Mouse (Mus musculus) small intestine, adult 2 months (tissue): ENCODE measurements at regions not wholly inside any gene's neighbourhood (a gene's known extent, or its start where the extent isn't known, plus 50 kb on each side); places are given as distances from the start of the nearest gene placed in this dataset.

Experiments used
- H3K27ac ChIP-seq: fragments of 200-500 bp; 2 replicates; pipeline ENCODE4 v1.5.1; 2012; ENCODE audit warnings: low read depth, low read length, control low read depth, inconsistent platforms; ENCODE audit not compliant: insufficient read depth
- H3K27me3 ChIP-seq: fragments of 200-500 bp; 2 replicates; pipeline ENCODE4 v1.6.1; 2012; ENCODE audit warnings: mild to moderate bottlenecking, moderate library complexity, low read length, inconsistent platforms; ENCODE audit not compliant: control insufficient read depth, insufficient read depth
- H3K36me3 ChIP-seq: fragments of 200-500 bp; 2 replicates; pipeline ENCODE4 v1.6.1; 2012; ENCODE audit warnings: mild to moderate bottlenecking, low read length, control low read depth, inconsistent platforms; ENCODE audit not compliant: control insufficient read depth, insufficient read depth
- H3K4me1 ChIP-seq: fragments of 200-500 bp; 2 replicates; pipeline ENCODE4 v1.6.1; 2012; ENCODE audit warnings: low read length, inconsistent platforms, mixed read lengths; ENCODE audit not compliant: control insufficient read depth, insufficient read depth, insufficient read length
- H3K4me3 ChIP-seq: fragments of 200-500 bp; 2 replicates; pipeline ENCODE4 v1.5.1; 2012; ENCODE audit warnings: low read depth, mild to moderate bottlenecking, control low read depth, inconsistent platforms, low read length, moderate library complexity
- CTCF ChIP-seq: fragments of 200-500 bp; IDR thresholded peaks from 2 replicates; pipeline ENCODE4 v1.5.1; 2012; ENCODE audit warnings: low read depth, mild to moderate bottlenecking, control low read depth, inconsistent platforms, low read length, moderate library complexity, mixed read lengths; ENCODE audit not compliant: insufficient replicate concordance, insufficient read length; ENCODE audit errors: extremely low read depth
- POLR2A ChIP-seq: fragments of 200-500 bp; IDR thresholded peaks from 2 replicates; pipeline ENCODE4 v1.6.1; 2012; ENCODE audit warnings: low read depth, mild to moderate bottlenecking, control low read depth, inconsistent platforms, low read length, moderate library complexity
- WGBS: fragments of 180-500 bp; shearing (Covaris S2); methylation state at CpG from one replicate; pipeline ENCODE4 v1.1.7; 2018; 5-methylcytosine and 5-hydroxymethylcytosine counted together

DNA sequence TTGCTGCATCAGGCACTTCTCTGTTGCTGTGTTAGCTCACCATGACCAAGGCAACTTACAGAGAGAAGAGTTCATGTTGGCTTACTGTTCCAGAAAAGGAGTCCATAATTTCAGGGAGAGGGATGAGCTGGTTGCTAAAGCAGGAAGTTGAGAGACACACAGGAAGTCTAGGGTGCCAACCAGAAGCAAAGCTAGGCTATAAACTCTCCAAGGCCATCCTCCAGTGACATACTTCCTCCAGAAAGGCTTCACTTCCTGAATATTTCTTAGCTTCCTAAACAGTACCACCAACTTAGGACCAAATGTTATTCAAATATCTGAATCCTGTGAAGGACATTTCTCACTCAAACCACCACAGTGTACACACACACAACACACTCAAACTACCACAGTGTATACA is 2010.6 kb downstream of the A830018L16Rik start:
- no peaks in the 10 kb centered on the region for H3K27me3 ChIP-seq
- no peak for TF ChIP-seq POLR2A
- TF ChIP-seq CTCF, result no peak
- H3K4me3 ChIP-seq, result no peak overlapping the region
- H3K27ac ChIP-seq, result no peak overlapping the region
- H3K36me3 ChIP-seq, result no peaks in the 10 kb centered on the region
- peaks cover 4% of the 10 kb centered on the region for H3K4me1 ChIP-seq

- H3K27me3 ChIP-seq, result no peaks in the 10 kb centered on the region
- H3K4me1 ChIP-seq, result peaks cover 4% of the 10 kb centered on the region
- H3K36me3 ChIP-seq, result no peaks in the 10 kb centered on the region
- 23% methylated on average over 9 of the region's 9 CpGs for WGBS
- no peak for TF ChIP-seq POLR2A
- TF ChIP-seq CTCF, result no peak
- no peak overlapping the region for H3K27ac ChIP-seq
- H3K4me3 ChIP-seq, result peak overlapping the region; percentile 43; the same call in 1 of the 2 replicates
Observed at GRCm38 (mm10) chr1:13425601-13426327, 2011.9 kb downstream of the A830018L16Rik start.

DNA sequence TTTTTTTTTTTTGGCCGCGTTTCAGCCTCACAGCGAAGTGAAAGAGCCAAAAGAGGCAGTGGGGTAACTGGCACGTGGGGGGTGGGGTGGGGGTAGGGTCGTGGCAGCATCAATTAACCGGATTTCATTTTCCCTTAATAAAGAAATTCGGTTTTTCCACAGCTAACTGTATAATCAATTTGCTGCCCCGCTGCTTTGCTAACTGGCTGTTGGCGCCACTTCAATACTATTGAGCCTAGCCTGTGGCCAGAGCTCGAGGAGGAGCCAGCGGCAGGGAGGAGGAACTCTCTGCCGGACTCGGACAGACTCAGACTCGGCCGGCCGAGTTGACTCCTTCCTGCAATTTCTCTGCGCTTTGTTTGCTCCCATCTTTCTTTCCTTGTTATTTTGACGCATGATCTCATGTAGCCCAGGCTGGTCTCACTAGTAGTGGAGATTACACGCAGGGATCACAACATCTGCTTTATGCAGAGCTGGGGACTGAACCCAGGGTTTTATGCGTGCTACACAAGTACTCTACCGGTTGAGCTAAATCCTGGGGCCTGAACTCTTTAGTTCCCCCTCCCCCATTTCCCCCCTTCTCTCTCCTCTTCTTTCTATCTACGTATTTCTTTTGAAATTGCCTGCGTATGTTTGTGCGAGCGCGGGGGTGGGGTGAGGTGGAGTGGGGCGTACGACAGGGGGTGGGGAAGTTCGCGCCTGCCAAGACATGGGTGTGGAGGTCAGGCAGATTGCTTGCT is 2012.6 kb downstream of the A830018L16Rik start:
- H3K4me3 ChIP-seq, result peak overlapping the region; percentile 43
- 3% methylated on average over 30 of the region's 30 CpGs for WGBS
- no peak for TF ChIP-seq CTCF
- TF ChIP-seq POLR2A, result no peak

DNA sequence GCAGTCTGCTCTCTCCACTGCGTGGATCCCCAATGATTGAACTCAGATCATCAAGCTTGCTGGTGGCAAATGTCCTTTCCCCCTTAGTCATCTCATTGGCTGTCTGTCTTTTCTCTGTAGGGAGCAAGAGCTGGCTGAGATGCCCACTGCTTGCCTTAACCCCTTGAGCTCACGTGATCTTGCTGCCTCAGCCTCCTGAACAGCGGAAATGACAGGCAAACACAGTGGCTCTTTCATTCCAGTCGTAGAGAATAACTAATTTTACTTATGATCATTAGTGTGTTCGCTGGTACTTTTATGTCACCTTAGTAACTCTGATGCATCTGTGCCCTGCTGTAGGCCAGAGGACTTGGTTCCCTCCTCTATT is 2013.1 kb downstream of the A830018L16Rik start:
- Histone ChIP-seq H3K4me3 (peak overlapping the region; percentile 43), H3K36me3 (no peaks in the 10 kb centered on the region), H3K27me3 (no peaks in the 10 kb centered on the region), H3K27ac (no peak overlapping the region), H3K4me1 (peaks cover 4% of the 10 kb centered on the region)
- 61% methylated on average over 5 of the region's 5 CpGs for WGBS
- TF ChIP-seq POLR2A, result no peak
- no peak for TF ChIP-seq CTCF

More for the DNA sequence above, 2012.6 kb downstream of the A830018L16Rik start:
- no peaks in the 10 kb centered on the region for H3K36me3 ChIP-seq
- H3K27ac ChIP-seq, result no peak overlapping the region
- no peaks in the 10 kb centered on the region for H3K27me3 ChIP-seq
- peaks cover 4% of the 10 kb centered on the region for H3K4me1 ChIP-seq

- TF ChIP-seq CTCF (no peak), POLR2A (no peak)
- WGBS, result 80% methylated on average over 11 of the region's 11 CpGs
- Histone ChIP-seq H3K27ac (no peak overlapping the region), H3K4me3 (no peak overlapping the region), H3K36me3 (no peaks in the 10 kb centered on the region), H3K4me1 (peaks cover 4% of the 10 kb centered on the region), H3K27me3 (no peaks in the 10 kb centered on the region)
Observed at GRCm38 (mm10) chr1:13427501-13428207, 2013.7 kb downstream of the A830018L16Rik start.

GRCm38 (mm10) chr1:13437747-13438394 is 2024.0 kb downstream of the A830018L16Rik start:
- Histone ChIP-seq H3K4me3 (no peak overlapping the region), H3K27ac (no peak overlapping the region), H3K36me3 (no peaks in the 10 kb centered on the region), H3K27me3 (no peaks in the 10 kb centered on the region), H3K4me1 (no peaks in the 10 kb centered on the region)
- WGBS, result 69% methylated on average over 6 of the region's 6 CpGs
- no peak for TF ChIP-seq POLR2A
- no peak for TF ChIP-seq CTCF

- Histone ChIP-seq H3K4me3 (no peak overlapping the region), H3K36me3 (no peaks in the 10 kb centered on the region), H3K4me1 (no peaks in the 10 kb centered on the region), H3K27ac (no peak overlapping the region), H3K27me3 (no peaks in the 10 kb centered on the region)
- no peak for TF ChIP-seq POLR2A
- no peak for TF ChIP-seq CTCF
- 64% methylated on average over 6 of the region's 6 CpGs for WGBS
Observed at GRCm38 (mm10) chr1:13442366-13442765, 2028.5 kb downstream of the A830018L16Rik start.
